Mouse (Mus musculus) kidney, postnatal 0 days (tissue): ENCODE measurements around the gene Comtd1. TPM values are rescaled to one million over a fixed set of nuclear protein-coding genes. Genes with fewer than 3 reads are reported as not detected.

Source experiments
- ATAC-seq: fragments of 200-750 bp; cut with Nextera tagmentation; replicated peaks from 2 replicates; pipeline ENCODE4 v1.8.0; 2017; ENCODE audit warnings: low read depth, moderate number of reproducible peaks, moderate TSS enrichment, moderate library complexity; ENCODE audit not compliant: low FRiP score
- DNase-seq: peaks from one replicate; pipeline ENCODE4 v3.0.0-alpha.2; 2016; ENCODE audit warnings: low spot score
- H3K27ac ChIP-seq: fragments of 300-500 bp; sonication (generic); 2 replicates; pipeline ENCODE4 v1.5.1; 2014; ENCODE audit warnings: mild to moderate bottlenecking
- H3K27me3 ChIP-seq: fragments of 300-500 bp; sonication (generic); 2 replicates; pipeline ENCODE4 v1.6.1; 2014; ENCODE audit warnings: low read length, mixed read lengths; ENCODE audit not compliant: insufficient read depth
- H3K36me3 ChIP-seq: fragments of 300-500 bp; sonication (generic); 2 replicates; pipeline ENCODE4 v1.6.1; 2014; ENCODE audit warnings: low read length, mixed read lengths; ENCODE audit not compliant: insufficient read depth
- H3K4me1 ChIP-seq: fragments of 300-500 bp; sonication (generic); replicated peaks from 2 replicates; pipeline ENCODE4 v1.6.1; 2014; ENCODE audit warnings: antibody characterized with exemption, low read length, mixed read lengths; ENCODE audit not compliant: insufficient read depth
- H3K4me2 ChIP-seq: fragments of 300-500 bp; sonication (generic); 2 replicates; pipeline ENCODE4 v1.6.1; 2014; ENCODE audit warnings: mild to moderate bottlenecking, low read length, moderate library complexity, mixed read lengths
- H3K4me3 ChIP-seq: fragments of 300-500 bp; sonication (generic); replicated peaks from 2 replicates; pipeline ENCODE4 v1.5.1; 2014; ENCODE audit warnings: low read depth, low read length
- H3K9ac ChIP-seq: fragments of 300-500 bp; sonication (generic); 2 replicates; pipeline ENCODE4 v1.6.1; 2014; ENCODE audit warnings: low read depth, low read length
- H3K9me3 ChIP-seq: fragments of 300-500 bp; sonication (generic); replicated peaks from 2 replicates; pipeline ENCODE4 v1.6.1; 2016; ENCODE audit warnings: low read length, inconsistent platforms, mixed read lengths
- CTCF ChIP-seq: IDR thresholded peaks from 2 replicates; pipeline ENCODE4 v1.5.1; 2016; ENCODE audit warnings: antibody characterized with exemption, low read depth, mild to moderate bottlenecking, moderate library complexity
- WGBS: fragments of 180-500 bp; shearing (Covaris S2); extraction: QIAGEN DNeasy Blood & Tissue Kit; methylation state at CpG from one replicate; pipeline ENCODE4 v1.1.7; 2014; 5-methylcytosine and 5-hydroxymethylcytosine counted together
- polyA plus RNA-seq: library from polyadenylated mRNA; unstranded; fragments of >200 nt; fragmentation: Nextera tagmentation; extraction: Ambion mirVana; gene quantifications from 2 replicates; pipeline ENCODE4 v1.2.1, GENCODE M21; 2015

Comtd1 gene
- polyA plus RNA-seq, 1 experiment from 2014 or later, result 36.7 TPM

- Histone ChIP-seq H3K4me1 (0 out of 2 replicates have a peak, but pooled peaks cover 9% of the 10 kb centered on the region), H3K4me3 (no peak overlapping the region), H3K27ac (no peak overlapping the region), H3K4me2 (no peak overlapping the region), H3K9me3 (no peaks in the 10 kb centered on the region), H3K36me3 (no peaks in the 10 kb centered on the region), H3K9ac (no peak overlapping the region), H3K27me3 (no peaks in the 10 kb centered on the region)
- no peak for TF ChIP-seq CTCF
- ATAC-seq, result no peak
- WGBS, result 79% methylated on average over 14 of the region's 14 CpGs
- no peak for DNase-seq
These were observed 8.1 kb upstream of the Comtd1 start for GRCm38 (mm10) chr14:21856886-21857285.

DNA sequence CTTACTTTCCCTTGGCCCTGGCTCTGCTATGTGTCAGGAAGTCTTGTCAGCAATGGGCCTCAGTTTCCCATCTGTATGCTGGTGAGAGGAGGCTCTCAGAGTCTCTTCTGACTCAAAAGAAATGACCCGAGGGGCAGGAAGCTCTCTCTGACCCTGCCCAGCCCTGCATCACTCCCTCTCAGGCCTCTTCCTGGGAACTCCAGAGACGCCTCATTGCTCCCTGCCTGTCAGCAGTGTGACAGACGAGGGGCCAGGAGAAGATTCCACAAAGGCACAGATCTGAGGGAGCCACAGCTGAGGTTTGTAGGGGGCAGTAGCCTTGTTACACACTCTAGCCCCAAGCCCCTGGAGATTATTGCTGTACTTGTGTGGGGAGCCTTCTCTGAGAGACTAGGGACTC, 7.2 kb upstream of the Comtd1 start:
- TF ChIP-seq CTCF, result no peak
- peak; percentile 65 for DNase-seq
- H3K36me3 ChIP-seq, result no peaks in the 10 kb centered on the region
- H3K4me2 ChIP-seq, result no peak overlapping the region
- no peak overlapping the region for H3K4me3 ChIP-seq
- WGBS, result 43% methylated on average over 3 of the region's 3 CpGs
- H3K27ac ChIP-seq, result no peak overlapping the region
- no peaks in the 10 kb centered on the region for H3K9me3 ChIP-seq
- no peaks in the 10 kb centered on the region for H3K27me3 ChIP-seq
- H3K9ac ChIP-seq, result no peak overlapping the region
- H3K4me1 ChIP-seq, result 0 out of 2 replicates have a peak, but pooled peaks cover 9% of the 10 kb centered on the region
- no peak for ATAC-seq

DNA sequence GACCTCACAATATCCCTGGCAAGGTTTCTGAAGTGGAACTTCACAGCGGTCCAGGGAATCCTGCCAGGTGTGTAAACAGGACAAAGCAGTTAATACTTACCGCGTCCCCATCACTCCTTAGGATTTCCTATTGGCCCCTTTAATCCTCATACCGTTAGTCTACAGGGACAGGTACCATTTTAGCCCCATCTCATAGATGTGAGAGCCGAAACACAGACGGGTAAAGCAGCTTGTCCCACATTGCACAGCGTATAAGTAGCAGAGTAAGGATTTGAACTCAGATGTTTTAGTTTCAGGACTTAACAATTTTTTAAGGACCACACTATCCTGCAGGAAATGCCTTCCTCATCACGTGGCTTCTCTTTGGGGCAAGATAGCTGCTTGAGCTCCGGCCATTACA, 5.5 kb upstream of the Comtd1 start:
- H3K36me3 ChIP-seq, result no peaks in the 10 kb centered on the region
- H3K4me1 ChIP-seq, result 0 out of 2 replicates have a peak, but pooled peaks cover 9% of the 10 kb centered on the region
- TF ChIP-seq CTCF, result no peak
- DNase-seq (no peak), ATAC-seq (no peak)
- H3K9me3 ChIP-seq, result no peaks in the 10 kb centered on the region
- no peaks in the 10 kb centered on the region for H3K27me3 ChIP-seq
- 61% methylated on average over 9 of the region's 9 CpGs for WGBS
- H3K4me2 ChIP-seq, result peak overlapping the region; percentile 42; the same call in 1 of the 2 replicates
- H3K4me3 ChIP-seq, result no peak overlapping the region
- H3K27ac ChIP-seq, result no peak overlapping the region
- peak overlapping the region; percentile 4; the same call in 1 of the 2 replicates for H3K9ac ChIP-seq

DNA sequence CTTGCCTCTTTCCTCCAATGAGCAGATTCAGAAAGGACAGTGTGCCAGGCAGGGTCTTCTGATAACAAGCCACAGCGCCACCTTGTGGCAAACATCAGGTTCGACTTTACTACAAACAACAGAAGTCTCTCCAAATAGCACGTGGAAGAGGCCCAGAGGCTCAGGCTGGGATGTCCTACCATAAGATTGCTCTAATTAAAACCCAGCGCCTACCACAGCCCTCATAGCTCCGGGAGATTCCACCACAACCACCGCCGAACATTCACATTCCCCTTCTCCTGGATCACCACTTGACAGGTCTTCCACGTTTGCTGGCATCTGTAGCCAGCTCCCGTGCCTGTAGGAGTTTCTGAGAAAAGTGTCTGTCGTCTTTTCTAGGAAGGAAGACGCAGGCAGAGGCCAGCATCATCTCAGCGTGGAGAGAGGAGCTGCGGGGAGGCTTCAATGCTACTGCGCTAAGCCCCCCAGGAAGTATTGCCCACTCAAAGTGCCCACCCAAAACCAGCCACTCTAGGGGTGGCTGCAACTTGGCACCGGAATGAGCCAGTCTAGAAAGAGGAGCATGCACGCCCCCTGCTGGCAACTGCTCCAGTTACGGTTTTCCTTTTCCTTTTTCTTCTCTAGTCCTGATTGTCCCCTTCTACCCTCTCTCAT, 4.8 kb upstream of the Comtd1 start:
- DNase-seq (peak; percentile 95), ATAC-seq (0 out of 2 replicates have a peak, but pooled peaks have one; percentile 27)
- no peaks in the 10 kb centered on the region for H3K36me3 ChIP-seq
- H3K4me2 ChIP-seq, result peak overlapping the region; percentile 42
- no peak overlapping the region for H3K4me3 ChIP-seq
- 0 out of 2 replicates have a peak, but pooled peaks cover 9% of the 10 kb centered on the region for H3K4me1 ChIP-seq
- peak overlapping the region; percentile 4; the same call in 1 of the 2 replicates for H3K9ac ChIP-seq
- no peaks in the 10 kb centered on the region for H3K27me3 ChIP-seq
- peak; percentile 82 for TF ChIP-seq CTCF
- 10% methylated on average over 17 of the region's 17 CpGs for WGBS
- H3K9me3 ChIP-seq, result no peaks in the 10 kb centered on the region
- no peak overlapping the region for H3K27ac ChIP-seq

DNA sequence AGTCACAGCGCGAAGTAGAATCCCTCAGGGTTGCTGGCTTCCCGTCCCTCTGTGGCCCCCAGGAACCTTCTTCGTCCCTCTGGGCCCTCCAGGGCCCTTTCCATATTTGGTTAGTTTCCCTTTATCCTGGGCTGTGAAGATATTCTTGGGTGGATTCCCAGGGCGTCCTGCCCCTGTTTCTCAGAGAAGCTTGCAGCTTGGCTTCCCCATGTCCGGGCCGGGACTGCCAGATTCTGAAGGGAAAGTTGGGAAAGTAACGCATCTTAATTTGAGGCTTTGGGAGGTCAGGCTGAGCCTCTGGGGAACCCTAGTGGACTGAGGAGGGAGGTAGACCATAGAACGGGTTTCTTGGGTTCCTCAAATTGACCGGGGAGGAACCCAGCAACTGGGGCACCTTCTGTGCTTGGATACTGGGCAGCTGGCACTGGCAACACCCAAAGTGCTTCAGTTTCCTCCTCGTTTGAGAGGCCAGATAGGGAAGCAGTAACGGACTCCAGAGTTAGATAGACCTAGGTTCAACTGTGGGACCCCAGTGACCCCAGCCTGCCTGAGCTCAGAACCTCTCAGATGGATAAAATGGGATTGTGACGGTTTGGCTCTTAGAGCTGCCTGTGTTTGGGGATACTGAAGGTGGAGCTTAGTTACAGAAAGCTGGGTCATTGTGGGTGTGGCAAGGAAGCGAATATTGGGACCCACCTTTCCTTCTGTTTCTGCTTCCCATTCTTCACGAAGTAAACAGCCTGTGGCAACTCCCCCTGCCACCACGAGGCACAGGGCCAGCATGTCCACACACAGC, 3.4 kb upstream of the Comtd1 start:
- TF ChIP-seq CTCF, result no peak
- no peaks in the 10 kb centered on the region for H3K27me3 ChIP-seq
- H3K9me3 ChIP-seq, result no peaks in the 10 kb centered on the region
- H3K4me2 ChIP-seq, result no peak overlapping the region
- H3K4me3 ChIP-seq, result no peak overlapping the region
- no peak overlapping the region for H3K27ac ChIP-seq
- DNase-seq (no peak), ATAC-seq (no peak)
- no peaks in the 10 kb centered on the region for H3K36me3 ChIP-seq
- 69% methylated on average over 16 of the region's 16 CpGs for WGBS
- H3K9ac ChIP-seq, result no peak overlapping the region
- peaks cover 19% of the 10 kb centered on the region; the same call in 1 of the 2 replicates for H3K4me1 ChIP-seq

- no peak for DNase-seq
- ATAC-seq, result no peak
- H3K4me1 ChIP-seq, result peaks cover 18% of the 10 kb centered on the region; the same call in 1 of the 2 replicates
- no peak overlapping the region for H3K4me3 ChIP-seq
- H3K36me3 ChIP-seq, result peaks cover 8% of the 10 kb centered on the region; the same call in 1 of the 2 replicates
- H3K4me2 ChIP-seq, result no peak overlapping the region
- no peak overlapping the region for H3K27ac ChIP-seq
- no peaks in the 10 kb centered on the region for H3K27me3 ChIP-seq
- no peak overlapping the region for H3K9ac ChIP-seq
- H3K9me3 ChIP-seq, result no peaks in the 10 kb centered on the region
- WGBS, result 83% methylated on average over 24 of the region's 24 CpGs
- no peak for TF ChIP-seq CTCF
These were observed 1.8 kb upstream of the Comtd1 start for GRCm38 (mm10) chr14:21850419-21851127.
